Mouse (Mus musculus) 416B (cell line): ENCODE measurements around the gene Dab1.

Experiments used
- DNase-seq: peaks from one replicate; pipeline ENCODE4 v3.0.0; 2011; ENCODE audit warnings: low read depth

Gene Dab1

DNA sequence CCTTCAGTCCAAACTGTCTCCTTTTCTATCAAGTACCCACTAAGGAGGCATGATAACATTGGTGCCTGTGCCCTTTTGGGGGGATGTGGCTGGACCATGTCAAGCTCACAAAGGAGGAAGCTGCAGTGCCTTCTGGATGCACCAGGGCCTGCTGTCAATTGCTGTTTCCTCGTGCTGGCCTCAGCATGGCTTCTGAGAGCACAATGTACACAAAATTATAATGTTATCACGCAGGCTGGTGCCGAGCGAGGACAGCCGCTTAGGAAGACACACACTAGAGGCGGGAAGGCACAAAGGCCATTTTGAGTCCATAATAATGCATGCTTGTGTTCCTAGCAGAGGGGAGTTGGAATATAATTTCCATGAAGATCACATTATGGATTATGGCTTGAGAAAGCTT lies 81.2 kb downstream of the Dab1 start:
- DNase-seq = no peak

DNA sequence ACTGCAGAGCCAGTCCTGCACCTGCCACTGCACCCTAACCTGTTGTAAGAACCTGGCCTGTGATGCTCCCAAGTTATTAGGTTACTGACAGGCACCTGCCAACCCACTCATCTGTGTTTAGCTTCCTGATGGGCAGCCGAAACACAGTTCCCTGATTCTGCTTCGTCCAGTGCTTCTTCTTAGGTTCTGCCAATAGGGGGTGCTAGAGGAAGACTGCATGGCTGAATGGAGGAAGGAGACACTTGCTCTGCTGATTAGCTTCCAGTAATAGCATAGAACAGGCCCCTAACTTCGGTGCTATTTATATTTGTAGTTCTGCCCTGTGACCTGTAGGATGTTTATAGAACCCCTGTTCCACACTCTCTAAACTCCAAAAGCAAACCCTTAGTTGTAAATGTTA lies 83.0 kb downstream of the Dab1 start:
- DNase-seq = no peak

DNA sequence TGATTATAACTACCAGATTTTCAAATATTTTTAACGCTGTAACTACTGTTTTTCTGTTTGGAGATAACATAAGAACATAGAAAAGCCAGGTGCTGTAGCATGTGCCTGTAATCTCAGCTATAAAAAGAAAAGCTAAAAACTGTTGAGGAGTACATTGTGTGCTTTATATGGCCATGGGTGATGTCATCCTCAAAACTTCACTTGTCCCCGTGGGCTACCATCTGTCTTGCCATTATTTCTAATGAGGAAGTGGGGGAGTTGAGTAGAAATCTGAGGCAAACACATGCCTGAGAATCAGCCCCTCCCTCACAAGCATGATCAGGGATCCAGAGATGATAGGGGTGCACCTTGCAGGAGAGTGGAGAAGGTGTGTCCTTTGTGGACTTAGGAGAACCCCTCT lies 85.3 kb downstream of the Dab1 start:
- DNase-seq = no peak

- DNase-seq = no peak
Observed at GRCm38 (mm10) chr4:103706501-103706900, 87.3 kb downstream of the Dab1 start.

DNA sequence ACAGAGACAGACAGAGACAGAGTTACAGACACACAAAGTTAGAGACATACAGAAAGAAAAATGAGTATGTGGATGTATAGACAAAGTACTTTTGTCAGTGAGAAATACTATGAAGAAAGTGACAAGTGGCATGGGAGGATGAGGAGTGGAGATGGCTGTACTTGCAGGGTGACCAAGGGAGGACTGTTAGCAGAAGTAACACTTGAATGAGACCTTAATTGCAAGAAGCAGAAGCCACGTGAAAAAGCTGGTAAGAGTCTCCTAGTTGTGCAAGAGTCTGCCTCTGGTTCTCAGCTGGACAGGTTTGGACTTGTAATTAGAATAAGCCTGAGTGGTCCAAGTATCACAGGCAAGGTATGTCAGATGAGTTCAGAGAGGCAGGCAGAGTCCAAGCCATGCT lies 88.0 kb downstream of the Dab1 start:
- DNase-seq = no peak

DNA sequence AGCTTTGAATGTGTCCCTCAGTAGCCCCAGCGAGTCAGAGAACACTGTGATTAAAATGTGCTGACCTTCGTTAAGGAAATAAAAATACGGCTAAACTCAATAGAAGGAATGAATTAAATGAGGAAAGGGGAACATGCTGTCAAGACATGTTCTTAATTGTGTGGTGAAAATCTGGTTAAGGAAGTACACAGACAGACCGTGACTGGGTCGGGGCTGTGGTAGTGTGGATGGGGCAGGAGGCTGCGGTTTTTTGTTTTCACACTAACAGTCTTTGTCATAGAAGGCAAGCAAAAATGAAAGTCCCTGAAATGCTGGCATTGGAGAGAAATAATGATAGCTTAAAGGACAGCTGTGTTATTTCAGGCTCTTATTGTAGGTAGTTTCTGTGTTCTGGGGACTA lies 92.2 kb downstream of the Dab1 start:
- DNase-seq = no peak

- no peak for DNase-seq
Observed at GRCm38 (mm10) chr4:103713921-103714320, 94.8 kb downstream of the Dab1 start.

- DNase-seq = no peak
Observed at GRCm38 (mm10) chr4:103714991-103715390, 95.8 kb downstream of the Dab1 start.

- no peak for DNase-seq
Observed at GRCm38 (mm10) chr4:103715568-103715967, 96.4 kb downstream of the Dab1 start.

DNA sequence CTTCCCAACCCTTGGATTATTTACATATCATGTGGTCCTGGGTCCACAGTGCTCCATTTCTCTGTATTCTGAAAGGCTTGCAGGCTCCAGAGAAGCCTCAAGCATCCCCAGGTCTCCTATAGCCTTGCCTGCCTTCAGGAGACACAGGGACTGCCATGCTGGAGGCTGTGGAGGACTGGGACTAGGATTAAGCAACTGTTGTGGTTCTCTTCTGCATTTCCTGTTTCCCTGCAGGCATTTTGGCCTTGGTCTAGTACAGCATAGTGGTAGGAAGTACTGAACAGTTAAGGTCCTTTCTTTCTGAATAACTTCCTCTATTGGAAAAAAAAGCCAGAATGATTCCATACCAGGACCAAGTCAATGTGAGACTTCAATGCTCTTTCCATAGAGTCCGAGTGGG lies 103.6 kb downstream of the Dab1 start:
- DNase-seq = no peak

- DNase-seq = no peak
Observed at GRCm38 (mm10) chr4:103726486-103726885, 107.3 kb downstream of the Dab1 start.

DNA sequence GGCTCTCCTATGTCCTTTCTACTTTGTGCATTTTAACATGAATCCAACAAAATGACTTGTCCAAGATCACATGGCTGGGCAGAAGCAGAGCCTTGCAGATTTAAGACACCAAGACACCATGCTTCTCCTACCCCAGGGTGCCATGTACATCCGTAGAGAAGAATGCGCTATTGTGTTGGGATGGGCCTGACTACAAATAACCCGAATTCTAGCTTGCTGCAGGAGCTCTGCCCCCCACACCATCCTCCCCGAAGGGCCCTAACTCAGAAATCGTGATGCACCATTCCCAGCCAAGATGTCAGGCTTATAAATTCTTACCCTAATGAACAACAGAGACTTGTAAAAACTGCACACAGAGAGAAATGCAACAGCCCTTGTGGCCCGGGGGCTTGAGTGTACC lies 118.0 kb downstream of the Dab1 start:
- DNase-seq = no peak

- DNase-seq = no peak
Observed at GRCm38 (mm10) chr4:103751249-103751855, 132.2 kb downstream of the Dab1 start.

DNA sequence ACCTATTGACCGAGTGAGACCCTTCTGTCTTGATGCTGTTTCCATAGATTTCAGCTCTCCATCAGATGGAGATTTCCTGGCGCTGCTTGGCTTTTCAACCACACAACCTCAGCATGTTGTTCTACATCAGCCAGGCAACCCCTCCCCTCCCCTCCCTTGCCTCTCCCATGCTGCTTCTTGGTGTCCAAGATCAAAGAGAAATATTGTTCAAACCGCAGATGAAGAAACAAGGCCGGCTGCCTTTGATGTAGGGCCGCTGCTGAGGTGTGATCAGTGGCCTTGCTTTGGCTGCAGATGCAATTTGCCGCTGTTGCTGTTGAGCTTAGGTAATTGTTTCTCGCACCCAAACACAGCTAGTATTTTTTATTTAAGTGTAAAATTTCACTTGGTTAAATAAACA lies 135.4 kb downstream of the Dab1 start:
- DNase-seq = no peak

DNA sequence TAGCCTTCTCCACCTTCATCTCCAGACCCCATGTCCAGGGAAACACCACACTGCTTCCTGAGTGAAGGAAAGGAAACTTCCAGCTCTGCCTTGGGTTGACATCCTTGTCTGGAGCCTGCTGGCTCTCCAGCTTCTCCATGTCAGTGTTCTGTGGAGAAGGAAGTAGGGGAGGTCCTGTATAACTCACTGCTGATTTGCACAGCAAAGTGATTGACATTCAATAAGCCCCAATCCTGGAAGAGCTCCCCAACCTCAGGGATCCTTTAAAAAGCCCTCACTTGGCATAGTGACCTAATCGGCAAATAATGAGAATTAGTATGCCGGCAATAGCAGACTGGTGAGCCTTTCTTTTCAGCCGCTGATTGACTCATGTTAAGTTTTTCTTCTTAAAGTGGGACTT lies 138.1 kb downstream of the Dab1 start:
- no peak for DNase-seq

- DNase-seq = no peak
Observed at GRCm38 (mm10) chr4:103762416-103762815, 143.3 kb downstream of the Dab1 start.

GRCm38 (mm10) chr4:103775712-103776111 lies 156.6 kb downstream of the Dab1 start:
- no peak for DNase-seq

GRCm38 (mm10) chr4:103781398-103781797 lies 162.2 kb downstream of the Dab1 start:
- no peak for DNase-seq

GRCm38 (mm10) chr4:103783561-103784247 lies 164.5 kb downstream of the Dab1 start:
- no peak for DNase-seq

DNA sequence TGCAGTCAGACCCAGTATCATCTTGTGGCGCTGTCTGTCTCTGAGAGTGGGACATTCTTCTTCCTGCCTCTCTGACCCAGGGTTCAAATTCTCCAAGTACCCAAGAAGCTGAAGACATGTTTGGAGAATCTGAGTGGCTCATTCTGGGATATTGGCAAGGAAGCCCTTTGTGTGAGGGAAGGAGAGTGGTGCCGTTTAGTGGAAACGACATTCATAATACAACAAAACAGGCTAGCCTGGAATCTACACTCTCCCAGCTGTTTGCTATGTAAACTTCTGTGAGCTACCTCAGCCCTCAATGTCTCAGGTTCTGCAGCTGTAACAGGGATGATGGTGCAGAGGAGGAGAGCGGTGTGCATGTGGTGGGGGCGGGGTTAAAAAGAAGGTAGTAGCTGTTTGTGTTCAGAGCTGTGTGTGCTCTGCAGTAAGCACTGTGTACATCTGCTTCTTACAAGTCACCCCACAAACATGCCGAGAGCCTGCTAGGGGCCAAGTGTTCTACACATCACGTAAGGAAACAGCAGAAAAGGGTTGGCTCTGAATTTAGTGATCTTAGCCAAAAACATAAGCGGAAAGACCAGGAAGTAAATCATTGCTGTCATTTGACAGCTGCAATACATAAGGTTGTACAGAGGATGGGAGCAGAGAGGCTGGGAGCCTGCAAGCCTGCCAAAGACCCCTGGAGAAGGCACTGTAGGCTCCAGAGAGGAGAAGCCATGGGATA lies 174.6 kb downstream of the Dab1 start:
- no peak for DNase-seq

DNA sequence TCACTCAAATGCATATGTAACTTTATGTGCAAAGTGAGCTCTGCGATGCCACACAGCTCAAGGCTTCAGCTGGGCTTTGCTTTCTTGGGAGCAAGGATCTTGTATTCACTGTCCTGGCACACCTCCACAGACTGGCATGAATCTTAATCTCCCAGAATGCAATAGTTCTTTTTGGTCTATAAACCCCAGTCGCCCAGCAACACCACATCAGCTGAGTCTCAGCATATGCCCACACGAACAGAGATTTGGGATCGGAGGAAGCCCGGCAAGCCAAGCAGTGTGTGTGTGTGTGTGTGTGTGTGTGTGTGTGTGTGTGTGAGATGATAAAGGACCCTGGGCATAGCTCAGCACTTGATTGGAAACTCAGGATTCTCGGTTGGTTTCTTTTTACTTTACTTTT lies 177.3 kb downstream of the Dab1 start:
- no peak for DNase-seq

DNA sequence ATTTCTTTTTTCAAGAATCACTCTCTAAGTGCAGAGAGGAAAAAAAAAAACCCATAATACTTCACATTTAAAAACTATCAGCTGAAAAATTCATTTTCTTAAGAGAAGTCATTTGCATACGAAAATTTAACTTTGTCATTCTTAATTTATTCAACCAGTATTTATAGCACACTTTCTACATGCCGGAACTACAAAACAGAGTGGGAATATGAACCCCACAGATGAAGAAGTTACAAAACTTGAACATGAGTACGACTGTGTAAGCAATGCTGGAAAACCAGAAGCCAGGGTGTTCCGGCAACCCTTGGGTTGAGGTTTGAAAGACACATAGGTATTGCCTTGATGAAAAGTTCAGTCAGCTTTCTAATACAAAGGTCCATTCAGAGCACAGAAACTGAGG lies 183.3 kb downstream of the Dab1 start:
- DNase-seq = no peak

DNA sequence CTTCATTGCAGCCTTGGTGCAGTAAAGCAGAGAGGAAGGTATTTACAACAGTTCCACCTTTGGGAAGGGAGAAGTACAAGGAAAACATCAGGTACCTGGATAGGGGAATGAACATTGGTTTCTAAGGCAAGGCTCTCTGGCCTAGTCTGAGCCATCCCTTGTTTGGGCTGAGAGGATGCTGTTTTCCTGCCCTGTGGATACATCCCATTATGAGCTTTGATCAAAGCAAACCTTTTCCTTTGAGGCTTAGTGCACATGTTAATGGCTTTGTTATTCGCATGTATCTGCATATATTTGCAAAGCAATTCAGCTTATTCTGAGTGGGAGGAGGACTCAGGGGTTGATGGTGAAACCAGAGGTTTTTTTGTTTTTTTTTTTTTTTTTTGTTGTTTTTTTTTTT lies 185.3 kb downstream of the Dab1 start:
- no peak for DNase-seq

DNA sequence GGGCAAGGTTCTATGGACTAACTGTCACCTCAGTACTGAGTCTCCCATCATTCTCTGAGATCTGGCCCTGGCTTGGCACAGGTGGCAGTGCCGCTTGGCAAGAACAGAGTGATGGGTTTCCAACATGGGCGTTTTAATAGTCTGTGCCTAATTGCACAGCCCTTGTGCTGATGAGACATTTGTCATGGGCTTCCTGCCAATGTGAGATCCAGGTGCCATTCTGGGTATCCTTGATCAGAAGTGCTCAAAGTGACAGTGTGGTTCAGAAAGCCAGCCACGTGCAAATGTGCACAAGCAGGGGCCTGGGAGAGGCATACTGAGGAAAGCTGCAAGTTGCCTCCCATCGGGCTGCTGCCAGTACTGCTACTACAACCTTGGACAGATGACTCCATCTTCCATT lies 203.5 kb downstream of the Dab1 start:
- no peak for DNase-seq
